Mouse (Mus musculus) heart, embryonic 13.5 days (tissue): Measurements from ENCODE around the gene Rela. TPM values are rescaled to one million over a fixed set of nuclear protein-coding genes. Genes with fewer than 3 reads are reported as not detected.

Experiments used
- ATAC-seq: fragments of 200-750 bp; cut with Nextera tagmentation; 2 replicates; pipeline ENCODE4 v1.8.0; 2017; ENCODE audit warnings: moderate TSS enrichment; ENCODE audit not compliant: insufficient number of reproducible peaks, low FRiP score, low TSS enrichment; ENCODE audit errors: extremely low read depth
- H3K27ac ChIP-seq: fragments of 300-500 bp; sonication (generic); replicated peaks from 2 replicates; pipeline ENCODE4 v1.5.1; 2015; ENCODE audit warnings: moderate library complexity, mild to moderate bottlenecking, inconsistent platforms
- H3K27me3 ChIP-seq: fragments of 300-500 bp; sonication (generic); replicated peaks from 2 replicates; pipeline ENCODE4 v1.6.1; 2015; ENCODE audit warnings: mild to moderate bottlenecking, inconsistent platforms
- H3K36me3 ChIP-seq: fragments of 300-500 bp; sonication (generic); 2 replicates; pipeline ENCODE4 v1.6.1; 2015; ENCODE audit warnings: mild to moderate bottlenecking, inconsistent platforms
- H3K4me1 ChIP-seq: fragments of 300-500 bp; sonication (generic); 2 replicates; pipeline ENCODE4 v1.6.1; 2015; ENCODE audit warnings: inconsistent platforms
- H3K4me2 ChIP-seq: fragments of 300-500 bp; sonication (generic); 2 replicates; pipeline ENCODE4 v1.6.1; 2015; ENCODE audit warnings: inconsistent platforms, mild to moderate bottlenecking, moderate library complexity
- H3K4me3 ChIP-seq: fragments of 300-500 bp; sonication (generic); 2 replicates; pipeline ENCODE4 v1.5.1; 2015; ENCODE audit warnings: moderate library complexity, mild to moderate bottlenecking, inconsistent platforms
- H3K9ac ChIP-seq: fragments of 300-500 bp; sonication (generic); 2 replicates; pipeline ENCODE4 v1.6.1; 2015; ENCODE audit warnings: inconsistent platforms, mild to moderate bottlenecking, moderate library complexity
- H3K9me3 ChIP-seq: fragments of 300-500 bp; sonication (generic); 2 replicates; pipeline ENCODE4 v1.6.1; 2016; ENCODE audit warnings: inconsistent platforms
- WGBS: fragments of 180-500 bp; shearing (Covaris S2); methylation state at CpG from one replicate; pipeline ENCODE4 v1.1.7; 2015; ENCODE audit warnings: mixed read lengths; 5-methylcytosine and 5-hydroxymethylcytosine counted together
- polyA plus RNA-seq: library from polyadenylated mRNA; unstranded; fragments of >200 nt; fragmentation: Nextera tagmentation; extraction: Ambion mirVana; gene quantifications from 2 replicates; pipeline ENCODE4 v1.2.1, GENCODE M21; 2015

The Rela gene
- polyA plus RNA-seq, 1 experiment from 2014 or later, result 35.9 TPM

- Histone ChIP-seq H3K4me3 (peak overlapping the region; percentile 71), H3K27me3 (peaks cover 4% of the 10 kb centered on the region; the same call in 1 of the 2 replicates), H3K27ac (peak overlapping the region; percentile 96), H3K9ac (peak overlapping the region; percentile 86), H3K36me3 (peaks cover 49% of the 10 kb centered on the region), H3K9me3 (no peaks in the 10 kb centered on the region), H3K4me2 (peak overlapping the region; percentile 88), H3K4me1 (peaks cover 27% of the 10 kb centered on the region)
- 0 out of 2 replicates have a peak, but pooled peaks have one; percentile 14 for ATAC-seq
- WGBS, result 53% methylated on average over 10 of the region's 10 CpGs
Measured at GRCm38 (mm10) chr19:5609171-5609546, 28.1 kb upstream of the Rela start.

GRCm38 (mm10) chr19:5609547-5610404 lies 27.5 kb upstream of the Rela start, which contains the start of gene Kat5:
TSS of gene Kat5 (minus strand) at chr19:5610237.
- peak; percentile 83 for ATAC-seq
- H3K4me1 ChIP-seq, result peaks cover 27% of the 10 kb centered on the region
- 2% methylated on average over 52 of the region's 55 CpGs for WGBS
- peaks cover 43% of the 10 kb centered on the region for H3K36me3 ChIP-seq
- H3K4me2 ChIP-seq, result peak within 1 kb of the TSS; percentile 88
- H3K27ac ChIP-seq, result peak within 1 kb of the TSS; percentile 96
- peaks cover 4% of the 10 kb centered on the region; the same call in 1 of the 2 replicates for H3K27me3 ChIP-seq
- H3K9ac ChIP-seq, result peak within 1 kb of the TSS; percentile 86
- peak within 1 kb of the TSS; percentile 71 for H3K4me3 ChIP-seq
- no peaks in the 10 kb centered on the region for H3K9me3 ChIP-seq

- peaks cover 21% of the 10 kb centered on the region for H3K36me3 ChIP-seq
- H3K27me3 ChIP-seq, result peaks cover 14% of the 10 kb centered on the region; the same call in 1 of the 2 replicates
- peaks cover 22% of the 10 kb centered on the region for H3K4me1 ChIP-seq
- no peak overlapping the region for H3K27ac ChIP-seq
- no peak overlapping the region for H3K4me3 ChIP-seq
- ATAC-seq, result no peak
- H3K4me2 ChIP-seq, result no peak overlapping the region
- no peaks in the 10 kb centered on the region for H3K9me3 ChIP-seq
- no peak overlapping the region for H3K9ac ChIP-seq
- 75% methylated on average over 1 of the region's 1 CpGs for WGBS
Measured at GRCm38 (mm10) chr19:5611973-5612372, 25.3 kb upstream of the Rela start.

GRCm38 (mm10) chr19:5612762-5613411 lies 24.4 kb upstream of the Rela start:
- 59% methylated on average over 3 of the region's 3 CpGs for WGBS
- H3K4me1 ChIP-seq, result peaks cover 22% of the 10 kb centered on the region

GRCm38 (mm10) chr19:5614953-5615352 lies 22.3 kb upstream of the Rela start:
- Histone ChIP-seq H3K36me3 (no peaks in the 10 kb centered on the region), H3K4me2 (no peak overlapping the region), H3K9ac (no peak overlapping the region), H3K27ac (no peak overlapping the region), H3K27me3 (peaks cover 14% of the 10 kb centered on the region; the same call in 1 of the 2 replicates), H3K4me3 (no peak overlapping the region), H3K4me1 (peaks cover 7% of the 10 kb centered on the region), H3K9me3 (no peaks in the 10 kb centered on the region)
- ATAC-seq, result no peak
- 60% methylated on average over 2 of the region's 2 CpGs for WGBS

More at GRCm38 (mm10) chr19:5612762-5613411, 24.4 kb upstream of the Rela start:
- Histone ChIP-seq H3K4me2 (no peak overlapping the region), H3K4me3 (no peak overlapping the region), H3K27ac (no peak overlapping the region), H3K9me3 (no peaks in the 10 kb centered on the region), H3K9ac (no peak overlapping the region), H3K36me3 (peaks cover 11% of the 10 kb centered on the region), H3K27me3 (peaks cover 14% of the 10 kb centered on the region; the same call in 1 of the 2 replicates)
- no peak for ATAC-seq

- Histone ChIP-seq H3K27ac (no peak overlapping the region), H3K9me3 (no peaks in the 10 kb centered on the region), H3K27me3 (peaks cover 12% of the 10 kb centered on the region; the same call in 1 of the 2 replicates), H3K4me2 (no peak overlapping the region), H3K4me3 (no peak overlapping the region), H3K4me1 (no peaks in the 10 kb centered on the region), H3K36me3 (no peaks in the 10 kb centered on the region), H3K9ac (no peak overlapping the region)
- WGBS, result 59% methylated on average over 4 of the region's 4 CpGs
- no peak for ATAC-seq
Measured at GRCm38 (mm10) chr19:5620007-5620406, 17.3 kb upstream of the Rela start.

GRCm38 (mm10) chr19:5621884-5622283 lies 15.4 kb upstream of the Rela start:
- WGBS, result 52% methylated on average over 5 of the region's 5 CpGs
- H3K4me2 ChIP-seq, result no peak overlapping the region
- ATAC-seq, result no peak

GRCm38 (mm10) chr19:5625311-5625710 lies 12.0 kb upstream of the Rela start:
- Histone ChIP-seq H3K27me3 (0 out of 2 replicates have a peak, but pooled peaks cover 4% of the 10 kb centered on the region), H3K4me2 (no peak overlapping the region), H3K9ac (no peak overlapping the region), H3K27ac (no peak overlapping the region), H3K9me3 (no peaks in the 10 kb centered on the region), H3K36me3 (no peaks in the 10 kb centered on the region), H3K4me1 (no peaks in the 10 kb centered on the region), H3K4me3 (no peak overlapping the region)
- WGBS, result 77% methylated on average over 8 of the region's 8 CpGs
- ATAC-seq, result no peak

More at GRCm38 (mm10) chr19:5621884-5622283, 15.4 kb upstream of the Rela start:
- Histone ChIP-seq H3K27ac (no peak overlapping the region), H3K4me3 (no peak overlapping the region), H3K27me3 (0 out of 2 replicates have a peak, but pooled peaks cover 4% of the 10 kb centered on the region), H3K36me3 (no peaks in the 10 kb centered on the region), H3K9me3 (no peaks in the 10 kb centered on the region), H3K4me1 (no peaks in the 10 kb centered on the region), H3K9ac (no peak overlapping the region)

- no peak overlapping the region for H3K4me2 ChIP-seq
- no peaks in the 10 kb centered on the region for H3K9me3 ChIP-seq
- no peaks in the 10 kb centered on the region for H3K27me3 ChIP-seq
- H3K4me1 ChIP-seq, result no peaks in the 10 kb centered on the region
- no peak overlapping the region for H3K27ac ChIP-seq
- H3K9ac ChIP-seq, result no peak overlapping the region
- no peak for ATAC-seq
- no peaks in the 10 kb centered on the region for H3K36me3 ChIP-seq
- H3K4me3 ChIP-seq, result no peak overlapping the region
Measured at GRCm38 (mm10) chr19:5629907-5630306, 7.4 kb upstream of the Rela start.

- peaks cover 11% of the 10 kb centered on the region for H3K4me1 ChIP-seq
- no peaks in the 10 kb centered on the region for H3K9me3 ChIP-seq
- H3K4me3 ChIP-seq, result no peak overlapping the region
- H3K27me3 ChIP-seq, result no peaks in the 10 kb centered on the region
- no peaks in the 10 kb centered on the region for H3K36me3 ChIP-seq
- whole genome bisulfite sequencing, result 67% methylated on average over 9 of the region's 9 CpGs
- ATAC-seq, result no peak
- no peak overlapping the region for H3K9ac ChIP-seq
- H3K4me2 ChIP-seq, result no peak overlapping the region
- no peak overlapping the region for H3K27ac ChIP-seq
Measured at GRCm38 (mm10) chr19:5632120-5632519, 5.2 kb upstream of the Rela start.

- Histone ChIP-seq H3K4me2 (peak overlapping the region; percentile 82), H3K27ac (peak overlapping the region; percentile 91; the same call in 1 of the 2 replicates), H3K9ac (peak overlapping the region; percentile 96), H3K4me1 (peaks cover 43% of the 10 kb centered on the region), H3K27me3 (no peaks in the 10 kb centered on the region), H3K9me3 (no peaks in the 10 kb centered on the region), H3K4me3 (no peak overlapping the region), H3K36me3 (peaks cover 27% of the 10 kb centered on the region)
- no peak for ATAC-seq
- WGBS, result 69% methylated on average over 7 of the region's 7 CpGs
Measured at GRCm38 (mm10) chr19:5636036-5636570, 1.2 kb upstream of the Rela start.
